In genomic region chr6:87119066-87119837, GRCm38 (mm10) we compare ENCODE assay signal across 11 mouse cellular contexts. TPM values are rescaled to one million over a fixed set of nuclear protein-coding genes. Genes with fewer than 3 reads are reported as not detected.
DNase-seq lines count a peak whose midpoint lies in the region; ATAC-seq and TF ChIP-seq lines count a peak whose summit lies in the region.
"Had no signal": no experiment of that assay in that cellular context is flagged by ENCODE, and none has a peak within 500 bp of the region (broad histone marks: within the 10 kb centered on the region; RNA-seq: fewer than 3 reads in every experiment).

No protein-coding gene starts in this region.

- no peak overlapping the region for H3K4me3 ChIP-seq in midbrain, postnatal 0 days (ENCODE audit: low read depth, low read length)
- H3K4me3 ChIP-seq: hindbrain, embryonic 15.5 days had no signal

- no peak overlapping the region for H3K4me2 ChIP-seq in midbrain, postnatal 0 days (ENCODE audit: low read depth, low read length, poor library complexity, severe bottlenecking)
- H3K4me2 ChIP-seq: hindbrain, embryonic 15.5 days had no signal

- DNase-seq in lung, adult 18-20 months, result peak; percentile 33 to 68
- DNase-seq in lung, postnatal 14 days, result no peak
- DNase-seq in liver, result peak; percentile 41
- peak; percentile 58 for DNase-seq in naive thymus-derived CD4-positive, alpha-beta T cell, adult 2 months (ENCODE audit: low read depth)
- peak; percentile 91 for DNase-seq in thymus, postnatal 0 days (ENCODE audit: low spot score)
- DNase-seq in urinary bladder, postnatal 14 days (ENCODE audit: low spot score), result no peak
- no peak for DNase-seq in layer of hippocampus, adult 11-12 months (ENCODE audit: low spot score)
- DNase-seq in midbrain, postnatal 0 days (ENCODE audit: low spot score), result no peak
- DNase-seq: adrenal gland, postnatal 25 days had no signal

- ATAC-seq in midbrain, postnatal 0 days (ENCODE audit: low FRiP score), result no peak

- no peaks in the 10 kb centered on the region for H3K27me3 ChIP-seq in midbrain, postnatal 0 days (ENCODE audit: insufficient read depth, low read length)
- H3K27me3 ChIP-seq: hindbrain, embryonic 15.5 days had no signal

- H3K4me1 ChIP-seq in midbrain, postnatal 0 days (ENCODE audit: insufficient read depth, low read length), result no peaks in the 10 kb centered on the region
- H3K4me1 ChIP-seq: hindbrain, embryonic 15.5 days had no signal

- H3K36me3 ChIP-seq in midbrain, postnatal 0 days (ENCODE audit: insufficient read depth, low read length), result no peaks in the 10 kb centered on the region
- H3K36me3 ChIP-seq: hindbrain, embryonic 15.5 days had no signal

- no peaks in the 10 kb centered on the region for H3K9me3 ChIP-seq in midbrain, postnatal 0 days (ENCODE audit: low read length)
- H3K9me3 ChIP-seq: hindbrain, embryonic 15.5 days had no signal

- TF ChIP-seq CTCF in midbrain, postnatal 0 days (IDR thresholded peaks at IDR 0.05), result no peak

- H3K9ac ChIP-seq in midbrain, postnatal 0 days (replicated peaks; ENCODE audit: low read length, poor library complexity, severe bottlenecking), result no peak overlapping the region
- H3K9ac ChIP-seq: hindbrain, embryonic 15.5 days had no signal

- H3K27ac ChIP-seq in midbrain, postnatal 0 days (ENCODE audit: low read depth, low read length), result no peak overlapping the region
- H3K27ac ChIP-seq: hindbrain, embryonic 15.5 days had no signal

- WGBS in midbrain, postnatal 0 days, result 93% methylated on average over 20 of the region's 20 CpGs

RNA-seq across cellular contexts. Expression of gene D6Ertd527e, which starts 14.7 kb away (rescaled TPM):
- polyA plus RNA-seq in thymus, postnatal 0 days (2015; fragmentation: Nextera tagmentation; extraction: Ambion mirVana), result 0.18 and 0.25 TPM in 2 replicates
- 0.77 TPM in 1 of 2 replicates, not detected in the other for total RNA-seq in midbrain, postnatal 0 days (2014; rRNA removed)
- polyA plus RNA-seq in midbrain, postnatal 0 days (2015; fragmentation: Nextera tagmentation; extraction: Ambion mirVana), result 0.12 and 0.41 TPM in 2 replicates
- total RNA-seq: left cerebral cortex, postnatal 10 days had no signal

Comparison
In these comparisons a context has a peak if more than half of its experiments do, and no peak if none do; other contexts are left out.
1. DNase-seq: peak in lung, adult 18-20 months (2 of 2), liver (single experiment), naive thymus-derived CD4-positive, alpha-beta T cell, adult 2 months (single experiment) and thymus, postnatal 0 days (single experiment); none in lung, postnatal 14 days (single experiment), urinary bladder, postnatal 14 days (single experiment), layer of hippocampus, adult 11-12 months (single experiment) and midbrain, postnatal 0 days (single experiment).